Mouse (Mus musculus): ENCODE data around the gene Pex10.
"Not testable (repeated sequence)": the region's sequence is repeated elsewhere in the genome, so short reads cannot be mapped to it uniquely, and the experiment has no call there.

The Pex10 gene

GRCm38 (mm10) chr4:155065970-155066833, 614 bp upstream of the Pex10 start:
- peak; percentile 76 to 81 for DNase-seq

- DNase-seq: peak in 1 of 2 experiments; percentile 33
These were observed 1.6 kb downstream of the Pex10 start for GRCm38 (mm10) chr4:155068357-155068972.

- DNase-seq: peak in 1 of 2 experiments; percentile 35
These were observed 2.4 kb downstream of the Pex10 start for GRCm38 (mm10) chr4:155069191-155069590.

- no peak for DNase-seq
These were observed 3.4 kb downstream of the Pex10 start for GRCm38 (mm10) chr4:155070199-155070598.

GRCm38 (mm10) chr4:155070921-155071320, 4.1 kb downstream of the Pex10 start:
- DNase-seq: no peak

GRCm38 (mm10) chr4:155074418-155074817, 7.6 kb downstream of the Pex10 start:
- DNase-seq: no peak

- DNase-seq: no peak
These were observed 8.3 kb downstream of the Pex10 start for GRCm38 (mm10) chr4:155075137-155075536.

- no peak for DNase-seq
These were observed 9.0 kb downstream of the Pex10 start for GRCm38 (mm10) chr4:155075813-155076212.

GRCm38 (mm10) chr4:155076677-155077076, 9.9 kb downstream of the Pex10 start:
- no peak for DNase-seq

- not testable (repeated sequence) for DNase-seq
These were observed 12.0 kb downstream of the Pex10 start for GRCm38 (mm10) chr4:155078808-155079207.

GRCm38 (mm10) chr4:155079666-155080065, 12.8 kb downstream of the Pex10 start:
- DNase-seq: no peak

GRCm38 (mm10) chr4:155083553-155083952, 16.7 kb downstream of the Pex10 start:
- no peak for DNase-seq

- no peak for DNase-seq
These were observed 17.5 kb downstream of the Pex10 start for GRCm38 (mm10) chr4:155084351-155084750.

GRCm38 (mm10) chr4:155085206-155086107, 18.6 kb downstream of the Pex10 start:
- no peak for DNase-seq

GRCm38 (mm10) chr4:155086108-155087024, 19.6 kb downstream of the Pex10 start, which contains the start of the genes Rer1 and Morn1:
Gene Rer1, minus strand, starts transcription at chr4:155086382.
Gene Morn1, plus strand, starts transcription at chr4:155086577.
- peak; percentile 99 to 100 for DNase-seq

GRCm38 (mm10) chr4:155089241-155089640, 22.4 kb downstream of the Pex10 start:
- no peak for DNase-seq

GRCm38 (mm10) chr4:155090147-155090546, 23.3 kb downstream of the Pex10 start:
- no peak for DNase-seq

- DNase-seq: no peak
These were observed 24.1 kb downstream of the Pex10 start for GRCm38 (mm10) chr4:155090688-155091449.

GRCm38 (mm10) chr4:155092718-155093430, 26.1 kb downstream of the Pex10 start:
- DNase-seq: no peak

- DNase-seq: no peak
These were observed 26.8 kb downstream of the Pex10 start for GRCm38 (mm10) chr4:155093431-155094149.
